Mouse (Mus musculus) thymus, adult 2 months (tissue): ENCODE measurements around the gene Adamts4.

Source experiments
- CTCF ChIP-seq: fragments of 200-500 bp; IDR thresholded peaks from 2 replicates; pipeline ENCODE4 v1.5.1; 2012; ENCODE audit warnings: mild to moderate bottlenecking, control low read depth, low read length, moderate library complexity, borderline replicate concordance; ENCODE audit not compliant: control insufficient read depth, poor library complexity, insufficient read depth; ENCODE audit errors: extremely low read depth
- POLR2A ChIP-seq: fragments of 200-500 bp; IDR thresholded peaks from 2 replicates; pipeline ENCODE4 v1.6.1; 2012; ENCODE audit warnings: mild to moderate bottlenecking, low read length, control low read depth, moderate library complexity; ENCODE audit not compliant: control insufficient read depth, poor library complexity, insufficient read depth; ENCODE audit errors: extremely low read depth

GRCm38 (mm10) chr1:171283188-171284160 lies 33.3 kb downstream of the Adamts4 start:
- TF ChIP-seq POLR2A (no peak), CTCF (no peak)
